Mouse (Mus musculus): ENCODE data around the gene Eln. TPM values are rescaled to one million over a fixed set of nuclear protein-coding genes. Genes with fewer than 3 reads are reported as not detected.

Eln gene
- polyA plus RNA-seq, 1 experiment from 2014 or later = 3.4 TPM

- 87% methylated on average over 6 of the region's 6 CpGs for WGBS
- Histone ChIP-seq H3K9me3 (ENCODE audit: control insufficient read depth, low read length) (no peaks in the 10 kb centered on the region), H3K9ac (replicated peaks; ENCODE audit: low read length) (0 out of 2 replicates have a peak overlapping the region, but pooled peaks have one; percentile 20), H3K36me3 (ENCODE audit: control insufficient read depth, insufficient read depth, low read length) (peaks cover 42% of the 10 kb centered on the region), H3K4me3 (replicated peaks; ENCODE audit: low read depth, low read length) (no peak overlapping the region), H3K4me2 (ENCODE audit: low read length) (no peak overlapping the region), H3K4me1 (ENCODE audit: control insufficient read depth, insufficient read depth, low read length) (peaks cover 10% of the 10 kb centered on the region), H3K27ac (replicated peaks; ENCODE audit: low read depth, low read length) (no peak overlapping the region), H3K27me3 (ENCODE audit: control insufficient read depth, insufficient read depth, low read length) (no peaks in the 10 kb centered on the region)
- ATAC-seq (ENCODE audit: low FRiP score, low TSS enrichment) (no peak), DNase-seq (no peak)
These were observed 60.6 kb downstream of the Eln start for GRCm38 (mm10) chr5:134686541-134686940.

DNA sequence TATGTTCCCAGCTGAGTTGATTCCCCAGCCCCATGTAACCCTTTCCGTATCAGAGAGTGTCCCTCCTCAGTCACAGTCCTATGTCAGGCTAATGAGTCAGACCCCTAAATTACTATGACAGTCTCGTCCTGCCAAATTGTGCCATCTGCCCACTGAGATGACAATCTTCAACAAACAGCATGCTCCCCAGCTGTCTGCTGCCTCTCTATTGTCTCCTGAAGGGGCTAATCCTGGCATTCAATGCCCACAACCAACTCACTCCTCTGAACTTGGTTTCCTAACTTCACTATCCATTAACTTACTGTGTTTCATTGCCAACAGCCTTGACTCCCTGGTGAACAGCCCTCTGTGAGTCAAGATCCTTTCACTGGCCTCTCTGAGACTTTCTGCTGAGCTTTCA lies 62.7 kb downstream of the Eln start:
- H3K4me2 ChIP-seq (ENCODE audit: low read length) = no peak overlapping the region
- ATAC-seq (ENCODE audit: low FRiP score, low TSS enrichment) = no peak
- no peak for DNase-seq
- peaks cover 51% of the 10 kb centered on the region for H3K36me3 ChIP-seq (ENCODE audit: control insufficient read depth, insufficient read depth, low read length)
- no peak overlapping the region for H3K27ac ChIP-seq (replicated peaks; ENCODE audit: low read depth, low read length)
- peaks cover 14% of the 10 kb centered on the region for H3K4me1 ChIP-seq (ENCODE audit: control insufficient read depth, insufficient read depth, low read length)
- no peak overlapping the region for H3K4me3 ChIP-seq (replicated peaks; ENCODE audit: low read depth, low read length)
- WGBS = 69% methylated on average over 2 of the region's 2 CpGs
- H3K9ac ChIP-seq (replicated peaks; ENCODE audit: low read length) = no peak overlapping the region
- no peaks in the 10 kb centered on the region for H3K9me3 ChIP-seq (ENCODE audit: control insufficient read depth, low read length)
- no peaks in the 10 kb centered on the region for H3K27me3 ChIP-seq (ENCODE audit: control insufficient read depth, insufficient read depth, low read length)

DNA sequence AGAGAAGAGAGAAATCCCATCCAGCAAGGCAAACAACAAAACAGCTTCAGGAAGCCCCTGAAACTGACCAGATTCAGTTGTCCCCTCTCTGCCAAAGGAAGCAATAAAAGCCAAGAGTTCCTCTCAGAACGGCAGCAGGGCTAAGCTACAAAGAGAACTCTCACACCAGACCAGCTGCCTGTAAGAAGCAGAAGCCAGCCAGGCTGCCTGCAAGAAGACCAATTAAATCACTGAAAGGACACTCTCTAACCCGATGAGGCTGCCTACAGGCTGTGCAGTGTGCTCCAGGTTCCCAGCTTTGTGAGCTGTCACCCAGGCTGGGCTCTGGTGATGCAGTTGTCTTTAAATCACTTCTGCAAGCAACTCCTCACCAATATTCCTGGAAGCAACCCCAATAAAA lies 63.3 kb downstream of the Eln start:
- Histone ChIP-seq H3K4me1 (ENCODE audit: control insufficient read depth, insufficient read depth, low read length) (peaks cover 14% of the 10 kb centered on the region), H3K4me2 (ENCODE audit: low read length) (no peak overlapping the region), H3K9me3 (ENCODE audit: control insufficient read depth, low read length) (no peaks in the 10 kb centered on the region), H3K9ac (replicated peaks; ENCODE audit: low read length) (no peak overlapping the region), H3K4me3 (replicated peaks; ENCODE audit: low read depth, low read length) (no peak overlapping the region), H3K27ac (replicated peaks; ENCODE audit: low read depth, low read length) (no peak overlapping the region), H3K36me3 (ENCODE audit: control insufficient read depth, insufficient read depth, low read length) (peaks cover 56% of the 10 kb centered on the region), H3K27me3 (ENCODE audit: control insufficient read depth, insufficient read depth, low read length) (no peaks in the 10 kb centered on the region)
- DNase-seq = no peak
- ATAC-seq (ENCODE audit: low FRiP score, low TSS enrichment) = no peak
- 91% methylated on average over 2 of the region's 2 CpGs for WGBS

DNA sequence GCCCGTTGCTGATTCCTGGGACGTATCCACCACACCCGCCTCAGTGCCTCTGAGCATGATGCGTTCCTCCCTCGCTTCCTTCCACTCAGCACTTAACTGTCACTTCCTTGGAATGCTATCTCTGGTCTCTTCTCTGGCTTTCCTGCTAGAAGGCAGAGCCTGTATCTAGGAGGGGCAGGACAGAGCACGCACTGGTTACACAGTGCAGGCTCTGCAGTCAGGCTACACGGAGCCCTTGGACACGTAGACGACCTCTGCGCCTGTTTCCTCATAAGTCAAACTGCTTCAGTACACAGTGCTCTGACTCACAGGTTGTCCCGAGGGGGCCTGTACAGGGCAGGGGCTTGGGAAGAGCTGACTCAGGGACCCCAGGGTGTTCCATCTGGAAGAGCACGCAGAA lies 66.9 kb downstream of the Eln start:
- Histone ChIP-seq H3K27ac (replicated peaks; ENCODE audit: low read depth, low read length) (no peak overlapping the region), H3K4me2 (ENCODE audit: low read length) (no peak overlapping the region), H3K9me3 (ENCODE audit: control insufficient read depth, low read length) (no peaks in the 10 kb centered on the region), H3K36me3 (ENCODE audit: control insufficient read depth, insufficient read depth, low read length) (peaks cover 46% of the 10 kb centered on the region), H3K27me3 (ENCODE audit: control insufficient read depth, insufficient read depth, low read length) (no peaks in the 10 kb centered on the region), H3K4me1 (ENCODE audit: control insufficient read depth, insufficient read depth, low read length) (peaks cover 20% of the 10 kb centered on the region), H3K4me3 (replicated peaks; ENCODE audit: low read depth, low read length) (no peak overlapping the region), H3K9ac (replicated peaks; ENCODE audit: low read length) (no peak overlapping the region)
- WGBS = 89% methylated on average over 12 of the region's 12 CpGs
- DNase-seq = no peak
- no peak for ATAC-seq (ENCODE audit: low FRiP score, low TSS enrichment)

DNA sequence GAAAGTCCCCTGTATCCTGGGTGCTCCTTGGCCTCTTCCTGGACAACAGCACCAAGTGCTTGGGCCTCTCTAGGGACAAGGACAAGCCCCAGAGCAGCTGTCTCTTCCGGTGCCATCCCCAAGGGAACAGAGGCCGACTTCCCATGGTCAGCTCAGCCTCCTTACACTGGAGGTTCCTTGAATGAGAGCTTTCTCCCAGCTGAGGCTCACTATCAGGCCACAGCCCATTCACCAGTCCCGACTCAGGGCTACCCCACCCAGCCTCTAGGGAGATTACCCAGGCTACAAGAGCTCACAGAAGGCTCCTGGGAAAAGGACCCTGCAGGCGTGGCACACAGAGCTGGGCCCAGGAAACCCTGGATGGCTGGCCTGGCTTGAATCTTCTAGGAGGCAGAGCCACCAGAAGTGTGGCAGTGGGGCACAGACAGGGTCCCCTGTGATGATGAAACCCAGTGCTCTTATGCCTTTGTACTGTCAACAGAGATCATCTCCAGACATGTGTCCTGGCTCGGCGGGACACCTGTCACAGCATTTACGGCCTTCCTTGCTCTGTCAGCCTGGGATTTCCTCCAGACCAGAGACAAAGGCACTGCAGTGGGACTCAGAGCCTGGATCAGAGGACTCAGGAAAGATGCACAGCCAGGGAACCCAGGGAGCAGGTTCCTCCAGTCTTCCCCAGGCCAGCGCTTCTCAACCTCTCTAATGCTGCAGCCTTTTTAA lies 68.1 kb downstream of the Eln start:
- peaks cover 38% of the 10 kb centered on the region for H3K36me3 ChIP-seq (ENCODE audit: control insufficient read depth, insufficient read depth, low read length)

GRCm38 (mm10) chr5:134678031-134678430 lies 69.1 kb downstream of the Eln start:
- DNase-seq (no peak), ATAC-seq (ENCODE audit: low FRiP score, low TSS enrichment) (no peak)
- no peak overlapping the region for H3K4me3 ChIP-seq (replicated peaks; ENCODE audit: low read depth, low read length)
- H3K27me3 ChIP-seq (ENCODE audit: control insufficient read depth, insufficient read depth, low read length) = no peaks in the 10 kb centered on the region
- H3K4me2 ChIP-seq (ENCODE audit: low read length) = no peak overlapping the region
- peaks cover 31% of the 10 kb centered on the region for H3K36me3 ChIP-seq (ENCODE audit: control insufficient read depth, insufficient read depth, low read length)
- no peak overlapping the region for H3K27ac ChIP-seq (replicated peaks; ENCODE audit: low read depth, low read length)
- H3K4me1 ChIP-seq (ENCODE audit: control insufficient read depth, insufficient read depth, low read length) = peaks cover 20% of the 10 kb centered on the region
- no peaks in the 10 kb centered on the region for H3K9me3 ChIP-seq (ENCODE audit: control insufficient read depth, low read length)
- H3K9ac ChIP-seq (replicated peaks; ENCODE audit: low read length) = no peak overlapping the region
- WGBS = 79% methylated on average over 3 of the region's 3 CpGs

More for the DNA sequence above, 68.1 kb downstream of the Eln start:
- Histone ChIP-seq H3K27me3 (ENCODE audit: control insufficient read depth, insufficient read depth, low read length) (no peaks in the 10 kb centered on the region), H3K4me2 (ENCODE audit: low read length) (no peak overlapping the region), H3K4me3 (replicated peaks; ENCODE audit: low read depth, low read length) (no peak overlapping the region), H3K9me3 (ENCODE audit: control insufficient read depth, low read length) (no peaks in the 10 kb centered on the region), H3K4me1 (ENCODE audit: control insufficient read depth, insufficient read depth, low read length) (peaks cover 20% of the 10 kb centered on the region), H3K27ac (replicated peaks; ENCODE audit: low read depth, low read length) (no peak overlapping the region), H3K9ac (replicated peaks; ENCODE audit: low read length) (no peak overlapping the region; the same call in 1 of the 2 replicates)
- DNase-seq (no peak), ATAC-seq (ENCODE audit: low FRiP score, low TSS enrichment) (no peak)
- WGBS = 55% methylated on average over 8 of the region's 8 CpGs

- no peak for DNase-seq
- Histone ChIP-seq H3K4me2 (ENCODE audit: low read length) (no peak overlapping the region), H3K27me3 (ENCODE audit: control insufficient read depth, insufficient read depth, low read length) (no peaks in the 10 kb centered on the region), H3K36me3 (ENCODE audit: control insufficient read depth, insufficient read depth, low read length) (peaks cover 31% of the 10 kb centered on the region), H3K27ac (replicated peaks; ENCODE audit: low read depth, low read length) (no peak overlapping the region), H3K9me3 (ENCODE audit: control insufficient read depth, low read length) (no peaks in the 10 kb centered on the region), H3K9ac (replicated peaks; ENCODE audit: low read length) (no peak overlapping the region), H3K4me3 (replicated peaks; ENCODE audit: low read depth, low read length) (no peak overlapping the region), H3K4me1 (ENCODE audit: control insufficient read depth, insufficient read depth, low read length) (peaks cover 20% of the 10 kb centered on the region)
- no peak for ATAC-seq (ENCODE audit: low FRiP score, low TSS enrichment)
- 87% methylated on average over 5 of the region's 5 CpGs for WGBS
These were observed 69.6 kb downstream of the Eln start for GRCm38 (mm10) chr5:134677491-134677890.

GRCm38 (mm10) chr5:134675956-134676759 lies 71.0 kb downstream of the Eln start:
- peaks cover 20% of the 10 kb centered on the region for H3K4me1 ChIP-seq (ENCODE audit: control insufficient read depth, insufficient read depth, low read length)

More at GRCm38 (mm10) chr5:134675956-134676759, 71.0 kb downstream of the Eln start:
- Histone ChIP-seq H3K36me3 (ENCODE audit: control insufficient read depth, insufficient read depth, low read length) (peaks cover 40% of the 10 kb centered on the region), H3K9me3 (ENCODE audit: control insufficient read depth, low read length) (no peaks in the 10 kb centered on the region), H3K4me3 (replicated peaks; ENCODE audit: low read depth, low read length) (peak overlapping the region; percentile 29), H3K27me3 (ENCODE audit: control insufficient read depth, insufficient read depth, low read length) (no peaks in the 10 kb centered on the region), H3K9ac (replicated peaks; ENCODE audit: low read length) (peak overlapping the region; percentile 65), H3K27ac (replicated peaks; ENCODE audit: low read depth, low read length) (peak overlapping the region; percentile 88), H3K4me2 (ENCODE audit: low read length) (peak overlapping the region; percentile 61)
- 1% methylated on average over 14 of the region's 14 CpGs for WGBS
- ATAC-seq (ENCODE audit: low FRiP score, low TSS enrichment) (peak; percentile 86), DNase-seq (peak; percentile 89)
